Mouse (Mus musculus): ENCODE data around the gene Rfx7. TPM values are rescaled to one million over a fixed set of nuclear protein-coding genes. Genes with fewer than 3 reads are reported as not detected.

Rfx7 gene
- polyA plus RNA-seq, 1 experiment from 2014 or later: 12.4 TPM

DNA sequence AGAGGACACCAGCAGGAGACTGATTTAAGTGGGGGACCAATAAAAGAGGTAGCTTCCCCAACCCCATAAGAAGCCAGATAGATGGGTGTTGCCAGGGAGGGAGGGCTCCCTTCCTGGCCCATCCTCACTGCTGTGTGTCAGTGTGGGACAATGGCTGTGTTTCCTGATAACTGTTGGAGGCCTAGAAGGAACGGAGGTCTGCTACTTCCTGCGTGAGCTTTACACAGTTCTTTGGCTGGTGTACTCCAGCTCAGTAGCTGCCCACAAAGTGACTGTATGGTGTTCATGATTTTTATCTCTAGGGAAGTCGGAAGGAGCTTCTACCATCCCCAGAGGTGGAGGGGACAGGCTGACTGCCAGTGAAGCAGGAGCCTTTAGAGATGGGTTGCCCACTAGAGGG lies 124.9 kb downstream of the Rfx7 start:
- 65% methylated on average over 3 of the region's 3 CpGs for WGBS
- H3K36me3 ChIP-seq: no peaks in the 10 kb centered on the region
- no peak overlapping the region for H3K9ac ChIP-seq (replicated peaks)
- H3K9me3 ChIP-seq: no peaks in the 10 kb centered on the region
- H3K4me3 ChIP-seq (replicated peaks): no peak overlapping the region
- peak overlapping the region; percentile 45; the same call in 1 of the 2 replicates for H3K27ac ChIP-seq
- H3K27me3 ChIP-seq: no peaks in the 10 kb centered on the region
- ATAC-seq (ENCODE audit: insufficient number of reproducible peaks, insufficient read depth, low FRiP score, low TSS enrichment, low read depth): no peak
- peaks cover 50% of the 10 kb centered on the region for H3K4me1 ChIP-seq (replicated peaks)
- H3K4me2 ChIP-seq: no peak overlapping the region

DNA sequence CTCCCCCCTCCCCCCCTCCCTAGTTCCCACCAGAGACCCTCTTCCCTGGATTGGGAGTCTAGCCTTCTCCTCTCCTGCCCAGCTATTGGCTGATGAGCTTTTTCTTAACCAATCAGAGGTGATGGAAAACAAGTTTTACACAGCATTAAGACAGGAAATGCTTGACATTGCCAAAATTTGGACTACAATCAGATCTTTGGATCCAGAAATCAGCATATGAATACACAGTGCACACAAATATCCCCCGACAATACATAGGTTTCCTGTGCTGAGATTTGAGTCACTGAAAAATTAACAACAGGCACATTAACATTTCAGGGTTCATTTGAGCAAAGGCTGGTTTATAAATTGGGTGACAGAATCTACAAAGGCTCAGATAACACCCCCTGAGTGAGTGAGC lies 125.7 kb downstream of the Rfx7 start:
- Histone ChIP-seq H3K27ac (no peak overlapping the region), H3K36me3 (no peaks in the 10 kb centered on the region), H3K9me3 (no peaks in the 10 kb centered on the region), H3K4me1 (replicated peaks) (peaks cover 42% of the 10 kb centered on the region), H3K4me2 (no peak overlapping the region), H3K27me3 (no peaks in the 10 kb centered on the region), H3K9ac (replicated peaks) (no peak overlapping the region), H3K4me3 (replicated peaks) (no peak overlapping the region)
- WGBS: 90% methylated on average over 1 of the region's 1 CpGs
- ATAC-seq (ENCODE audit: insufficient number of reproducible peaks, insufficient read depth, low FRiP score, low TSS enrichment, low read depth): no peak

DNA sequence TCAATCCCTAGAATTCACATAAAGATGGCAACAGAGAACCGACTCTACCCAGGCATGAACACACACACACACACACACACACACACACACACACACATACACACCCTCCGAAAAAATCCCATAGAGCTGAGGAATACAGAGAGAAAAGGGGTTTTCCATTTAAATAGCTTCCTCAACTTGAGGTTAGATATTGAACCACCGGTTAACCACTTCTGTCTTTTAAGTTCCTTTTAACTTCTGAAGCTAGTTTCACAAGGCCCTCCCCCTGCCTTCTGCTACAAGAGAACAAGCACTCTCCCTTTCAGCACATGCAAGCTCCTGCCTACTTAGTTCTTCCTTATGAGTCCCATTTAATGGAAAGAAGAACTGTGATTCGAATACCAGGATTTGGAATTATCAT lies 128.1 kb downstream of the Rfx7 start:
- H3K9ac ChIP-seq (replicated peaks): no peak overlapping the region
- H3K36me3 ChIP-seq: peaks cover 14% of the 10 kb centered on the region
- H3K9me3 ChIP-seq: no peaks in the 10 kb centered on the region
- peaks cover 39% of the 10 kb centered on the region for H3K4me1 ChIP-seq (replicated peaks)
- no peak overlapping the region for H3K4me2 ChIP-seq
- 74% methylated on average over 4 of the region's 4 CpGs for WGBS
- H3K4me3 ChIP-seq (replicated peaks): no peak overlapping the region
- H3K27ac ChIP-seq: no peak overlapping the region
- H3K27me3 ChIP-seq: no peaks in the 10 kb centered on the region
- no peak for ATAC-seq (ENCODE audit: insufficient number of reproducible peaks, insufficient read depth, low FRiP score, low TSS enrichment, low read depth)

DNA sequence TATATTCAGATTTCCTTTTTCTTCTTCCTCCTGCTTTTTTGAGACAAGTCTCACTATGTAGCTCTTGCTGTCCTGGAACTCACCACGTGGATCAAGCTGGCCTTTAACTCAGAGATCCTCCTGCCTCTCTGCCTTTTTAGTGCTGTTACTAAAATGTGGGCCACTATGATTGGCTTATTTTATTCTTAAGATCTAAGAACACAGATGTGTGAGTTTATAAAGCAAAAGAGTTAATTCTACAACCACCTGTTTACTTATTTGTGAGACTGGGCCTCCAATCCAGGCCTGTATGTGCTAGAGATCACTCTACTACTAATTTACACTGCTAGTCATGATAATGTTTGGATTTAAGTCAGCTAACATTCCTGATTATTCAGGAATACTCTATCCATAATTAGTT lies 128.9 kb downstream of the Rfx7 start:
- H3K36me3 ChIP-seq: peaks cover 21% of the 10 kb centered on the region
- no peaks in the 10 kb centered on the region for H3K27me3 ChIP-seq
- ATAC-seq (ENCODE audit: insufficient number of reproducible peaks, insufficient read depth, low FRiP score, low TSS enrichment, low read depth): no peak
- WGBS: 60% methylated on average over 1 of the region's 1 CpGs
- H3K27ac ChIP-seq: peak overlapping the region; percentile 75; the same call in 1 of the 2 replicates
- peaks cover 39% of the 10 kb centered on the region for H3K4me1 ChIP-seq (replicated peaks)
- H3K4me2 ChIP-seq: peak overlapping the region; percentile 63; the same call in 1 of the 2 replicates
- no peak overlapping the region for H3K4me3 ChIP-seq (replicated peaks)
- no peak overlapping the region for H3K9ac ChIP-seq (replicated peaks)
- H3K9me3 ChIP-seq: no peaks in the 10 kb centered on the region

DNA sequence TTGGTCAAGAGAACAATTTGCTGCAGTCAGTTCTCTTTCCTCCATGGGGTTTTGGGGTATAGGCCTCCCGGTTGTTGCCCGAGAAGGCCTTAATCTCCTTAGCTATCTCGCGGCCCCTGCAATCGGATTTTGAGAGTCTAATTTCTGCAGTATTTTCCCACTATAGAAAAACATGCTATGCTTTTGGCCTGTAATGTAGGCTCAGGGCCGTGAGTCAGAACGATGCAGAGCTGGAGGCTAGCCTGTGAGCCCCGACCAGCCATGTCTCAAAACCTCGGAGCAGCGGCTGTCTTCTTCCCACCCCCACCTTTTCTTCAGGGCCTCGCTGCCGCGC lies 129.5 kb downstream of the Rfx7 start:
- Histone ChIP-seq H3K9me3 (no peaks in the 10 kb centered on the region), H3K4me1 (replicated peaks) (peaks cover 38% of the 10 kb centered on the region), H3K27ac (peak overlapping the region; percentile 100), H3K9ac (replicated peaks) (peak overlapping the region; percentile 100), H3K36me3 (peaks cover 25% of the 10 kb centered on the region), H3K4me2 (peak overlapping the region; percentile 63), H3K4me3 (replicated peaks) (peak overlapping the region; percentile 97), H3K27me3 (no peaks in the 10 kb centered on the region)
- no peak for ATAC-seq (ENCODE audit: insufficient number of reproducible peaks, insufficient read depth, low FRiP score, low TSS enrichment, low read depth)
- WGBS: under 1% methylated on average over 13 of the region's 13 CpGs

DNA sequence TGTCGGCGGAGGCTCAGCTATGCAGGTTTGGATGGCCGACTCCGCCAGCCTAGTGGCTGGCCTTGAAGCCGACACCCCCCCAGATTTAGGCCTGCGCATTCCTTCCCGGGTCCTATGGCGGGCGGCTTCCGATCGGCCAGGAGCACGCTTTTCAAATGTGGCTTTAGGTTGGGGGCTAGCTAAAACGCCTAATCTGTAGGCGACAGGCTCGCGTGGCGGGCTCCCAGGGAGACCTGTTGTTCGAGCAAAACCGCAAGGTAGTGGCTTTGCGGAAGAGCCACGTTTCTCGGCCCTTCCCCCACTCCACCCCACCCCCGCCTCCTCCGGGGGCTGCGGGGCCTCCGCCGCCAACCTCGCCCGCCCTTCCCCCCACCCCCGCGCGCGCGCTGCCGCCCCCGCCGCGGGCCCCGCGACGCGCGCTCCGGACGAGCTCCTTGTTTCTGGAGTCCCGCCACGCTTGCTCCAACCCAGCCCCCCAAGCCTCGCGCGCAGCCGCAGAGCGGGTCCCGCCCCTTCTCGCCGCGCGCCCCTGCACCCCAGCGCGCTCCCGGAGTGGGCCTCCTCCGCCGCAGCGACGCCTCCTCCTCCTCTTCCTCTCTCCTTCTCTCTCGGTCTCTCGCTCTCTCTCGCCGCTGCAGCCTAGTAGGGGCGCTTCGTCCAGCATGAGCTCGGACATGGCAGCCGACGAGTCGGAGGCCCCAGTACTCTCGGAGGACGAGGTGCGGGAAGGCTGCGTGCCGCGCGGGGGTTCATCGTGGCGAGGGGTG lies 130.0 kb downstream of the Rfx7 start, which contains the start of gene Nedd4:
Gene Nedd4, plus strand, starts transcription at position 452 of the 767 bp plus-strand sequence.
- H3K27me3 ChIP-seq: no peaks in the 10 kb centered on the region
- under 1% methylated on average over 72 of the region's 83 CpGs for WGBS
- no peaks in the 10 kb centered on the region for H3K9me3 ChIP-seq
- H3K4me1 ChIP-seq (replicated peaks): peaks cover 37% of the 10 kb centered on the region
- H3K4me3 ChIP-seq (replicated peaks): peak within 1 kb of the TSS; percentile 97
- H3K4me2 ChIP-seq: peak within 1 kb of the TSS; percentile 98
- peak; percentile 86 for ATAC-seq (ENCODE audit: insufficient number of reproducible peaks, insufficient read depth, low FRiP score, low TSS enrichment, low read depth)
- peaks cover 30% of the 10 kb centered on the region for H3K36me3 ChIP-seq
- H3K9ac ChIP-seq (replicated peaks): peak within 1 kb of the TSS; percentile 100
- peak within 1 kb of the TSS; percentile 100 for H3K27ac ChIP-seq

DNA sequence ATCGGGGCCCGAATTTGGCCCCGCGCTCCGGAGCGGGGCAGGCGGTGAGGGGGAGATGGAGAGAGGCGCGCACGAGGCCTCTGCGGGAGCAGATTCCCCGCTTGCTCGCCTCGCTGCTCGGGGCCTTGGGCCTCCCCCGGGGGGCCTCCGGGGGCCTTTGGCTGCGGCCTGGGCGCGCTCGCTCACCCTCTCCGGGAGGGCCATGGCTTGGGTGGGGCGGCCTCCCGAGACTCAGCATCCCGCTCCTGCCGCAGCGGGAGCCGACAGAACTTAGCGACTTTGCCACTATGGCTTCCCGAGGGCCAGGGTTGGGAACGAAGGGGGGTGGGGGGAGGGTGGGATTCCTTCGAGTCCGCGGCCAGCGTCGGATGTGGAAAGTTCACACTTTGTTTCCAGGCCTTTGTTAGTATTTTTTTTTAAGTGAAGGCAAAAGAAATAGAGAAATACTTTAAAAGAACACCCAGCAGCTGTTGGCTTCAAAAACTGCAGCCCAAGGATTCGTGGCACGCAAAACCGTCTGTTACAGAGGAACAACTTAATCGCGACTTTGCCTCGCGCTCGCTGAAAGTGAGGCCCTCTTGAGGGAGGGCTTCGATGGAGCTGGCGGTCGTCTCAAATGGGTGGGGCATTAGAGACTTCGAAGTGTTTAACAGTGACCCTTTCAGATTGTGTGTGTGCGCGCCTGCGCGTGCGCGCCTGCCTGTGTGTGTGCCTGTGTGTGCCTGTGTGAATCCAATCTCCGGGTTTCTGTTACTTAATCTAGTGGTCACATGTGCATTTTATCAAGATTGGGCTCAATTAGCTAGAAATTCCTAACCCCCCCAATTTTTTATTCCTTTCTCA lies 130.9 kb downstream of the Rfx7 start:
- under 1% methylated on average over 55 of the region's 55 CpGs for WGBS
- H3K36me3 ChIP-seq: peaks cover 37% of the 10 kb centered on the region
- peak overlapping the region; percentile 100 for H3K27ac ChIP-seq
- H3K4me1 ChIP-seq (replicated peaks): peaks cover 42% of the 10 kb centered on the region
- no peaks in the 10 kb centered on the region for H3K9me3 ChIP-seq
- peak overlapping the region; percentile 97 for H3K4me3 ChIP-seq (replicated peaks)
- ATAC-seq (ENCODE audit: insufficient number of reproducible peaks, insufficient read depth, low FRiP score, low TSS enrichment, low read depth): peak; percentile 69; the same call in 1 of the 2 replicates
- peak overlapping the region; percentile 100 for H3K9ac ChIP-seq (replicated peaks)
- H3K4me2 ChIP-seq: peak overlapping the region; percentile 98
- no peaks in the 10 kb centered on the region for H3K27me3 ChIP-seq

DNA sequence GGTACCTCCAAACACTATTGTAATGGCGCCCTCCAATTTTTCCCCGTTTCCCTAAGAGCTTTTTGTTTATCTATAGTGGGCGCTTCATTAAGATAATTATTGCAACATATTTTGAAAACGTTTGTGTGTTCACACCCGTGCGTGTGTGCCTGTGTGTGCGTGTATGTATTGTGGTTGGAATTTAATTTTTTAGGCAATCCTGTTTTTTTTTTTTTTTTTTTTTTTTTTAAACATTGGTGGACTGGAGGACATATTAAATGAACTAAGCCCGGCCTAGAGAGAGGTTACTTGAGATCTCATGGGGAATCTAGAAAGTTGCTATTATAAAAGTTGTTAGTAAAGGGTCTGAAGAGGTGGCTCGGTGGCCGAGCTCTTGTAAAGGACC lies 131.5 kb downstream of the Rfx7 start:
- no peaks in the 10 kb centered on the region for H3K9me3 ChIP-seq
- H3K27ac ChIP-seq: peak overlapping the region; percentile 100
- H3K4me1 ChIP-seq (replicated peaks): peaks cover 42% of the 10 kb centered on the region
- no peaks in the 10 kb centered on the region for H3K27me3 ChIP-seq
- peak overlapping the region; percentile 98 for H3K4me2 ChIP-seq
- no peak for ATAC-seq (ENCODE audit: insufficient number of reproducible peaks, insufficient read depth, low FRiP score, low TSS enrichment, low read depth)
- H3K36me3 ChIP-seq: peaks cover 37% of the 10 kb centered on the region
- peak overlapping the region; percentile 97 for H3K4me3 ChIP-seq (replicated peaks)
- WGBS: 8% methylated on average over 10 of the region's 10 CpGs
- peak overlapping the region; percentile 100 for H3K9ac ChIP-seq (replicated peaks)

DNA sequence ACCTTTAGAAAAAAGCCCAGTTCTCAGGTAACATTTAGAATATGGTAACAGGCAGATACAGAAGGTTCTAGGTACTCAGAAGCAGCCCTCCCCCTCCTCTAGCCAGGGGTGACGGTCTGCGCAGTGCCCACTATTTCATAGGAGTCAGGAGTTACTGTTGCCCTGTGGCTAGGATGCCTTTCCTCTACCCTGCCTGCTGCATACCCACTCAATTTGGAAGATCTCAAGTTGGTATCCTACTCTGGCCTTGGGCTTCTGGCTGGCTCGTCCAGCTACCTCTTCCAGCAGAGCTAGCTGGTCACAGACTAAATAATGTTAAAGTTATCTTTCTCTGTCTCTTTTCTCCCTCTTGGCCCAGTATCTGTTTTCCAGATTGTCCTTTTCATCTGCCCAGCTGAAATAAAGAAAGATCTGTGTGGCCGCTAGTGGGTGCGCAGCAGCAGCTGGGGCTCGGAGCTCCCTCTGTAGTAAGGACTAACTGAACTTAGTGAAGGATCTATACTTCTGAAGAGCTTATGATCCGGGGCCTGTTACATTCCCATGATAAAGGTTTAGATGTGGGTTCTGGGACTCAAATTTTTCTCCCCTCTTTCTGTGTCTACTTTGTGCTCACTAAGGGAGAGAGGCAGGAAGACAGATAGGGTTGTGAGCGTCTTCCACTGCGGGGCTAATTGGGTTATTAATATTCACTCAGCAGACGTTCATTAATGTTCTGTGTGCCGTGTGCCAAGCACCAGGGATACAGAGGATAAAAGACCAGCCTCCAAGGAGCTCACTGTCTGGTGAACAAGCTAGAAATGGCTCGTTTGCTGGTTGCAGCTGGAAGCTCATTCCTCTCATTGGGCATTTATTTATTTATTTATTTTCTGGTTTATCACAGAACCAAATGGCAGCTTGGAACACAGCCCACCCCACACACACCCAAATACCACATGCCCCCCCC lies 132.6 kb downstream of the Rfx7 start:
- Histone ChIP-seq H3K36me3 (peaks cover 48% of the 10 kb centered on the region), H3K27me3 (no peaks in the 10 kb centered on the region), H3K9ac (replicated peaks) (peak overlapping the region; percentile 100), H3K4me2 (peak overlapping the region; percentile 98), H3K27ac (peak overlapping the region; percentile 100), H3K4me1 (replicated peaks) (peaks cover 51% of the 10 kb centered on the region), H3K4me3 (replicated peaks) (peak overlapping the region; percentile 97), H3K9me3 (no peaks in the 10 kb centered on the region)
- no peak for ATAC-seq (ENCODE audit: insufficient number of reproducible peaks, insufficient read depth, low FRiP score, low TSS enrichment, low read depth)
- WGBS: 53% methylated on average over 12 of the region's 12 CpGs

DNA sequence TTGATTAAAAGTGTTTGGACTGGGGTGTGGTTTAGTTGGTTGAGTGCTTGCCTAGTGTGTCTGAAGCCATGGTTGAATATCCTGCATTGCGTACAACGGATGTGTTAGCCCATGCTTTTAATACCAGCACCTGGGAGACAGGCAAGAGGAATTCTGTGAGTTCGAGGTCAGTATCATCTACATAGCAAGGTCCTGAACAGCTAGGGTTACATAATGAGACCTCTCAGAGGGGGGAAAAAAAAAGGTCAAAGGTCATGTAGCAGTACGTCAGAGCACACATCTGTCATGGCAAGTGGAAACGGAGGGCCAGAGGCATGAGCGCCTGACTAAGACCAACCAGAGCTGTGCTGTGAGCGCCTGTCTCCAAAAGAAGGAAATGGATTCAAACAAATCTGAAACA lies 133.5 kb downstream of the Rfx7 start:
- 51% methylated on average over 7 of the region's 7 CpGs for WGBS
- Histone ChIP-seq H3K9ac (replicated peaks) (0 out of 2 replicates have a peak overlapping the region, but pooled peaks have one; percentile 100), H3K27me3 (no peaks in the 10 kb centered on the region), H3K4me1 (replicated peaks) (peaks cover 58% of the 10 kb centered on the region), H3K27ac (no peak overlapping the region), H3K4me3 (replicated peaks) (peak overlapping the region; percentile 97), H3K36me3 (peaks cover 56% of the 10 kb centered on the region), H3K4me2 (peak overlapping the region; percentile 98), H3K9me3 (no peaks in the 10 kb centered on the region)
- ATAC-seq (ENCODE audit: insufficient number of reproducible peaks, insufficient read depth, low FRiP score, low TSS enrichment, low read depth): no peak
